Mouse (Mus musculus): ENCODE measurements at regions not wholly inside any gene's neighbourhood (a gene's known extent, or its start where the extent isn't known, plus 50 kb on each side); places are given as distances from the start of the nearest gene placed in this dataset.

DNA sequence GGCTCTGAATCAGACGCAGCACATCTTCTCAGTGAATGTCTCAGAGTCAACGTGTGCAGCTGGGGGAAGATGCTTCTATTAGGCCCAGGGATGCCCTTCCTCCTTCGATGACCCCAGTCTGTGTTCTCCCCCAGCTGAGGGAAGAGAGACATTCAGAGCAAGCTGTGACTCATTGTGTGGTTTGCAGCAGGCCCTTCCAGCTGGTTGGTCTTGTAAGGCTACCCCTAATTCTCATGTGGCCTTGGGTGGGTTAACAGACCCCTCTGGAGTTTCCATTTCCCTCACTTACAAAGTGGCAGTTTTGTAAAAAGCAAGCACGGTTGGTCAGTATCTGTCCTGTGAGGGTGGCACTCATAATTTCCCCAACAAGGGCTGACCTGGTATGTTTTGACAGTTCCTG lies 127.8 kb upstream of the Zfp217 start:
- in situ Hi-C loops (cut with MboI; ENCODE audit: low pct_ligation_motif_present, low pct_unique_long_range_greater_than_20kb, low sequenced_read_pairs) (no loop called here), dilution Hi-C loops (cut with MboI; ENCODE audit: extremely low pct_ligation_motif_present, extremely low pct_unique_long_range_greater_than_20kb, low sequenced_read_pairs) (no loop called here)
- TF ChIP-seq CTCF (conservative IDR thresholded peaks at IDR 0.05 in 1 of 2, IDR thresholded peaks at IDR 0.05 in 1 of 2; ENCODE audit: low read depth in 2 of 2, low read length in 2 of 2): no peak
- peak; percentile 94 for TF ChIP-seq ETS1 (conservative IDR thresholded peaks at IDR 0.05; ENCODE audit: low read depth, low read length)
- no peak for TF ChIP-seq PAX5 (IDR thresholded peaks at IDR 0.05; ENCODE audit: low read length)
- no peak for TF ChIP-seq SMC3 (IDR thresholded peaks at IDR 0.05; ENCODE audit: low read depth, low read length)
- TF ChIP-seq MAX (IDR thresholded peaks at IDR 0.05; ENCODE audit: low read length): no peak
- TF ChIP-seq TBP (conservative IDR thresholded peaks at IDR 0.05; ENCODE audit: low read depth, low read length): no peak
- no peak for TF ChIP-seq UBTF (IDR thresholded peaks at IDR 0.05; ENCODE audit: low read depth, low read length)
- TF ChIP-seq RAD21 (IDR thresholded peaks at IDR 0.05; ENCODE audit: low read depth, low read length): no peak; the same call in 1 of the 2 replicates
- peak; percentile 54; the same call in 1 of the 2 replicates for TF ChIP-seq TCF12 (IDR thresholded peaks at IDR 0.05; ENCODE audit: low read depth, low read length)
- no peak for TF ChIP-seq MAFK (IDR thresholded peaks at IDR 0.05; ENCODE audit: insufficient replicate concordance, low read length)
- peak; percentile 49; the same call in 1 of the 2 replicates for TF ChIP-seq EP300 (IDR thresholded peaks at IDR 0.05; ENCODE audit: low read length)
- TF ChIP-seq MXI1 (IDR thresholded peaks at IDR 0.05; ENCODE audit: low read depth, low read length): no peak
- TF ChIP-seq USF2 (conservative IDR thresholded peaks at IDR 0.05; ENCODE audit: low read depth, low read length): no peak
- no peak for TF ChIP-seq NELFE (IDR thresholded peaks at IDR 0.05; ENCODE audit: low read depth, low read length)
- TF ChIP-seq BHLHE40 (IDR thresholded peaks at IDR 0.05; ENCODE audit: low read depth, low read length): peak; percentile 42; the same call in 1 of the 2 replicates
- H3K27ac ChIP-seq (ENCODE audit: insufficient read depth, low read depth): peak overlapping the region; percentile 16; the same call in 1 of the 2 replicates
- H3K36me3 ChIP-seq (replicated peaks in 1 of 2; ENCODE audit: control insufficient read depth in 1 of 2, insufficient read depth in 1 of 2, low read length in 1 of 2): no peaks in the 10 kb centered on the region
- DNase-seq (ENCODE audit: extremely low read depth): peak; percentile 66
- no peak overlapping the region for H3K9ac ChIP-seq (ENCODE audit: insufficient read depth, low read depth)
- no peak overlapping the region for H3K4me2 ChIP-seq (ENCODE audit: insufficient read depth, low read depth, poor library complexity, severe bottlenecking)
- no peaks in the 10 kb centered on the region for H3K79me2 ChIP-seq (replicated peaks; ENCODE audit: control insufficient read depth, extremely low read depth, insufficient read depth, poor library complexity, severe bottlenecking)
- no peak overlapping the region for H3K4me3 ChIP-seq (replicated peaks in 1 of 3; ENCODE audit: low read depth in 2 of 3, low read length in 2 of 3, poor library complexity in 1 of 3)
- H3K27me3 ChIP-seq (replicated peaks): no peaks in the 10 kb centered on the region
- H3K4me1 ChIP-seq (ENCODE audit: control insufficient read depth in 1 of 2, insufficient read depth in 2 of 2): peaks cover 4 to 20% of the 10 kb centered on the region in 2 experiments; a peak in 3 of 4 replicates
- peaks cover 13% of the 10 kb centered on the region for H3K9me3 ChIP-seq (replicated peaks; ENCODE audit: low read length)

DNA sequence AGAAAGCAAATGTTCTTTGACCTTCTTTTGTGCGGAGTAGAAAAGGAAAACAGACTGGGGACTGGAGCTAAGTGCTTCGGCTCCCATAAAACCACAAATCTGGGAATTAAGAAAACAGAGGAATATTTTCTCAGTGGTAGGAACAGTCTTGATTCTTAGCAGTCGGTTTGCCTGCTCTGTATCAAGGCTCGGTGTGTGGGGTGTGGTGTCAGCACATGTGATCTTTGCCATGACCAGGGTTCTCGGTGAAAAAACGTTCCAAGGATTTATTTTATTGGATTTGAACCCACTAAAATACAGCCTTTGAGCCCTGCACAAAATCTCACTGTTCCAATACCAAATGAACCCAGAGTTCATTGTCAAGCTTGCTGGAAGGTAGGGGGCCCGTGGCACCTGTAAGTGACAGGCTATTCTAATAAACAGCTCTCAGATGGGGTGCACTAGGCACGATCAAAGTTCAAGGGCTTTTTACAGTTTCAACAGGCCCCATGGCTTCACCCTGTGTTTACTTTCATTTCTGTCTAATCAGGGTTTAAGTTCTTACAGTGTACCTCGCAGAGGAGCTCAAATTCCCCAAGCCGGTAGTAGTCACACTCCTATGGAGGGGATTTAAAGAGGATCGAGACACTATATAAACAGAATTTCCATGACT lies 122.1 kb upstream of the Zfp217 start:
- no peak overlapping the region for H3K27ac ChIP-seq (ENCODE audit: insufficient read depth, low read depth)
- H3K36me3 ChIP-seq (replicated peaks in 1 of 2; ENCODE audit: control insufficient read depth in 1 of 2, insufficient read depth in 1 of 2, low read length in 1 of 2): no peaks in the 10 kb centered on the region
- no peaks in the 10 kb centered on the region for H3K79me2 ChIP-seq (replicated peaks; ENCODE audit: control insufficient read depth, extremely low read depth, insufficient read depth, poor library complexity, severe bottlenecking)
- no peak overlapping the region for H3K4me2 ChIP-seq (ENCODE audit: insufficient read depth, low read depth, poor library complexity, severe bottlenecking)
- peaks cover 13% of the 10 kb centered on the region for H3K9me3 ChIP-seq (replicated peaks; ENCODE audit: low read length)
- dilution Hi-C loops (cut with MboI; ENCODE audit: extremely low pct_ligation_motif_present, extremely low pct_unique_long_range_greater_than_20kb, low sequenced_read_pairs) (no loop called here), in situ Hi-C loops (cut with MboI; ENCODE audit: low pct_ligation_motif_present, low pct_unique_long_range_greater_than_20kb, low sequenced_read_pairs) (loop anchor here (25.0 kb wide), 1 partner anchor 242 kb away; no protein-coding TSS in a partner anchor)
- TF ChIP-seq MAFK (IDR thresholded peaks at IDR 0.05; ENCODE audit: insufficient replicate concordance, low read length) (no peak), NELFE (IDR thresholded peaks at IDR 0.05; ENCODE audit: low read depth, low read length) (no peak), CHD2 (IDR thresholded peaks at IDR 0.05; ENCODE audit: low read length) (no peak), POLR2AphosphoS2 (IDR thresholded peaks at IDR 0.05; ENCODE audit: low read depth, low read length) (no peak), RCOR1 (conservative IDR thresholded peaks at IDR 0.05; ENCODE audit: low read depth, low read length) (no peak), JUN (IDR thresholded peaks at IDR 0.05; ENCODE audit: insufficient read depth, low read depth, low read length) (no peak), KAT2A (IDR thresholded peaks at IDR 0.05; ENCODE audit: insufficient replicate concordance, low read length) (no peak), E2F4 (IDR thresholded peaks at IDR 0.05; ENCODE audit: insufficient replicate concordance, low read depth, low read length) (no peak), ZNF384 (IDR thresholded peaks at IDR 0.05; ENCODE audit: low read depth, low read length) (no peak), GABPA (IDR thresholded peaks at IDR 0.05; ENCODE audit: insufficient replicate concordance, low read depth, low read length) (no peak), IRF4 (IDR thresholded peaks at IDR 0.05; ENCODE audit: low read depth, low read length) (no peak), TBP (conservative IDR thresholded peaks at IDR 0.05; ENCODE audit: low read depth, low read length) (no peak), UBTF (IDR thresholded peaks at IDR 0.05; ENCODE audit: low read depth, low read length) (no peak), RAD21 (IDR thresholded peaks at IDR 0.05; ENCODE audit: low read depth, low read length) (no peak), PAX5 (IDR thresholded peaks at IDR 0.05; ENCODE audit: low read length) (no peak), MAZ (IDR thresholded peaks at IDR 0.05; ENCODE audit: low read depth, low read length) (no peak)
- DNase-seq (ENCODE audit: extremely low read depth): no peak
- no peaks in the 10 kb centered on the region for H3K27me3 ChIP-seq (replicated peaks)
- H3K4me1 ChIP-seq (ENCODE audit: control insufficient read depth in 1 of 2, insufficient read depth in 2 of 2): peaks cover 0 to 3% of the 10 kb centered on the region in 2 experiments; a peak in 2 of 4 replicates
- H3K9ac ChIP-seq (ENCODE audit: insufficient read depth, low read depth): no peak overlapping the region
- H3K4me3 ChIP-seq (replicated peaks in 1 of 3; ENCODE audit: low read depth in 2 of 3, low read length in 2 of 3, poor library complexity in 1 of 3): no peak overlapping the region
